Mouse (Mus musculus) fat pad, adult 2 months (tissue): ENCODE measurements at regions not wholly inside any gene's neighbourhood (a gene's known extent, or its start where the extent isn't known, plus 50 kb on each side); places are given as distances from the start of the nearest gene placed in this dataset.

Experiments
- DNase-seq: peaks from one replicate; pipeline ENCODE4 v3.0.0-alpha.2; 2011; ENCODE audit warnings: low read depth, low spot score; ENCODE audit errors: extremely low read depth

GRCm38 (mm10) chr12:82520840-82521239 lies 67.3 kb upstream of the Rgs6 start:
- DNase-seq = no peak

- DNase-seq = peak; percentile 26
These were observed 63.1 kb upstream of the Rgs6 start for GRCm38 (mm10) chr12:82524987-82525386.
